Mouse (Mus musculus) CH12.LX (cell line): ENCODE measurements around the gene Muc4. TPM values are rescaled to one million over a fixed set of nuclear protein-coding genes. Genes with fewer than 3 reads are reported as not detected.
A peak's percentile ranks its signal among the peaks of the same experiment; 100 is the strongest.

Source experiments
- DNase-seq: peaks from one replicate; pipeline ENCODE4 v3.0.0-alpha.2; 2013; ENCODE audit errors: extremely low read depth
- H3K27ac ChIP-seq: 2 replicates; pipeline ENCODE4 v1.5.1; 2012; ENCODE audit warnings: low read depth, mild to moderate bottlenecking, control low read depth, moderate library complexity; ENCODE audit not compliant: insufficient read depth
- H3K27me3 ChIP-seq: replicated peaks from 2 replicates; pipeline ENCODE3; 2012; ENCODE audit warnings: inconsistent platforms
- H3K36me3 ChIP-seq, 2 experiments: replicated peaks in 1 of 2; 2 replicates each; pipeline versions ENCODE3 to v1.6.1; 2012; ENCODE audit warnings: inconsistent platforms in 1 of 2, low read length in 1 of 2, mild to moderate bottlenecking in 1 of 2, mixed read lengths in 1 of 2, moderate library complexity in 1 of 2; ENCODE audit not compliant: control insufficient read depth in 1 of 2, insufficient read depth in 1 of 2
- H3K4me1 ChIP-seq, 2 experiments: 2 replicates each; pipeline ENCODE4 v1.6.1; 2012; ENCODE audit warnings: inconsistent platforms in 1 of 2, moderate library complexity in 1 of 2; ENCODE audit not compliant: insufficient read depth in 2 of 2, control insufficient read depth in 1 of 2
- H3K4me2 ChIP-seq: 2 replicates; pipeline ENCODE4 v1.6.1; 2012; ENCODE audit warnings: low read depth, mild to moderate bottlenecking, control low read depth; ENCODE audit not compliant: poor library complexity, insufficient read depth, severe bottlenecking
- H3K4me3 ChIP-seq, 3 experiments: fragments of 150-350 bp in 1 of 3; sonication (generic) in 1 of 3; replicated peaks in 1 of 3; 2 replicates each; pipeline versions ENCODE3 to v1.5.1; 2011 to 2012; ENCODE audit warnings: low read depth in 2 of 3, low read length in 2 of 3, mild to moderate bottlenecking in 2 of 3, moderate library complexity in 2 of 3, control low read depth in 1 of 3, improper control_type of control experiment in 1 of 3, inconsistent platforms in 1 of 3, mixed read lengths in 1 of 3; ENCODE audit not compliant: poor library complexity in 1 of 3
- H3K79me2 ChIP-seq: replicated peaks from 2 replicates; pipeline ENCODE4 v1.6.1; 2012; ENCODE audit warnings: mild to moderate bottlenecking, moderate library complexity; ENCODE audit not compliant: control insufficient read depth, poor library complexity, insufficient read depth, severe bottlenecking; ENCODE audit errors: extremely low read depth
- H3K9ac ChIP-seq: 2 replicates; pipeline ENCODE4 v1.6.1; 2012; ENCODE audit warnings: low read depth, mild to moderate bottlenecking, control low read depth, moderate library complexity; ENCODE audit not compliant: insufficient read depth
- H3K9me3 ChIP-seq: replicated peaks from 2 replicates; pipeline ENCODE3; 2012; ENCODE audit warnings: low read length, inconsistent platforms, mixed read lengths
- CHD1 ChIP-seq: IDR thresholded peaks from 2 replicates; pipeline ENCODE4 v1.6.1; 2012; ENCODE audit warnings: low read depth, low read length, improper control_type of control experiment, inconsistent platforms
- CHD2 ChIP-seq: IDR thresholded peaks from 2 replicates; pipeline ENCODE4 v1.6.1; 2011; ENCODE audit warnings: low read length, improper control_type of control experiment
- CTCF ChIP-seq, 2 experiments: IDR thresholded peaks in 1 of 2; conservative IDR thresholded peaks in 1 of 2; 2 replicates each; pipeline ENCODE4 v1.5.1; 2011 to 2012; ENCODE audit warnings: low read depth in 2 of 2, low read length in 2 of 2, improper control_type of control experiment in 1 of 2, inconsistent platforms in 1 of 2, mild to moderate bottlenecking in 1 of 2, moderate library complexity in 1 of 2
- E2F4 ChIP-seq: IDR thresholded peaks from 2 replicates; pipeline ENCODE4 v1.6.1; 2011; ENCODE audit warnings: low read depth, low read length, improper control_type of control experiment; ENCODE audit not compliant: insufficient replicate concordance
- ETS1 ChIP-seq: conservative IDR thresholded peaks from 2 replicates; pipeline ENCODE4 v1.6.1; 2012; ENCODE audit warnings: low read depth, mild to moderate bottlenecking, inconsistent platforms, low read length, improper control_type of control experiment, moderate library complexity
- GABPA ChIP-seq: IDR thresholded peaks from 2 replicates; pipeline ENCODE4 v1.6.1; 2012; ENCODE audit warnings: low read depth, low read length, improper control_type of control experiment, inconsistent platforms; ENCODE audit not compliant: insufficient replicate concordance
- IRF4 ChIP-seq: IDR thresholded peaks from 2 replicates; pipeline ENCODE4 v1.6.1; 2014; ENCODE audit warnings: low read depth, mild to moderate bottlenecking, inconsistent platforms, low read length, improper control_type of control experiment
- MAZ ChIP-seq: IDR thresholded peaks from 2 replicates; pipeline ENCODE4 v1.6.1; 2012; ENCODE audit warnings: low read depth, mild to moderate bottlenecking, inconsistent platforms, low read length, improper control_type of control experiment, moderate library complexity
- MEF2A ChIP-seq: IDR thresholded peaks from 2 replicates; pipeline ENCODE4 v1.6.1; 2014; ENCODE audit warnings: low read depth, mild to moderate bottlenecking, inconsistent platforms, low read length, improper control_type of control experiment, borderline replicate concordance
- MXI1 ChIP-seq: IDR thresholded peaks from 2 replicates; pipeline ENCODE4 v1.6.1; 2011; ENCODE audit warnings: mild to moderate bottlenecking, low read depth, low read length, improper control_type of control experiment
- MYC ChIP-seq: IDR thresholded peaks from 2 replicates; pipeline ENCODE4 v1.6.1; 2011; ENCODE audit warnings: low read depth, mild to moderate bottlenecking, improper control_type of control experiment, low read length
- NELFE ChIP-seq: IDR thresholded peaks from 2 replicates; pipeline ENCODE4 v1.6.1; 2011; ENCODE audit warnings: low read depth, low read length, improper control_type of control experiment
- PAX5 ChIP-seq: IDR thresholded peaks from 2 replicates; pipeline ENCODE4 v1.6.1; 2012; ENCODE audit warnings: low read length, inconsistent platforms, mixed read lengths
- RAD21 ChIP-seq: IDR thresholded peaks from 2 replicates; pipeline ENCODE4 v1.6.1; 2011; ENCODE audit warnings: low read depth, mild to moderate bottlenecking, low read length, improper control_type of control experiment, moderate library complexity
- SIN3A ChIP-seq: IDR thresholded peaks from 2 replicates; pipeline ENCODE4 v1.6.1; 2012; ENCODE audit warnings: low read length, improper control_type of control experiment, inconsistent platforms
- SMC3 ChIP-seq: IDR thresholded peaks from 2 replicates; pipeline ENCODE4 v1.6.1; 2011; ENCODE audit warnings: low read depth, low read length, improper control_type of control experiment
- ZMIZ1 ChIP-seq: IDR thresholded peaks from 2 replicates; pipeline ENCODE4 v1.6.1; 2012; ENCODE audit warnings: low read depth, mild to moderate bottlenecking, inconsistent platforms, low read length, improper control_type of control experiment
- dilution Hi-C: fragments of 300-500 bp; cut with MboI; formaldehyde crosslinking; loops from 2 replicates; pipeline ENCODE4 v1.14.3; 2020; ENCODE audit warnings: low sequenced_read_pairs; ENCODE audit not compliant: extremely low pct_unique_long_range_greater_than_20kb, extremely low pct_ligation_motif_present
- in situ Hi-C: fragments of 300-500 bp; cut with MboI; formaldehyde crosslinking; loops from 3 replicates; pipeline ENCODE4 v1.14.3; 2019; ENCODE audit warnings: low sequenced_read_pairs, low pct_ligation_motif_present, low pct_unique_long_range_greater_than_20kb, mixed read lengths
- polyA plus RNA-seq: library from polyadenylated mRNA; unstranded; fragments of >175 nt; gene quantifications from 2 replicates; pipeline ENCODE4 v1.2.1, GENCODE M21; 2012; ENCODE audit warnings: low read depth; ENCODE audit not compliant: insufficient read length
- total RNA-seq, 2 experiments: library from RNA; depleted of rRNA; stranded (reverse); fragments of 300-350 nt in 1 of 2; fragments of >200 nt in 1 of 2; gene quantifications; 2 replicates each; pipeline ENCODE4 v1.2.3; 2012 to 2014

Gene Muc4
- total and polyA plus RNA-seq, 3 experiments, result 0.09 to 0.51 (median 0.34) TPM

GRCm38 (mm10) chr16:32687221-32687620 is 48.5 kb upstream of the Muc4 start:
- peaks cover 3 to 24% of the 10 kb centered on the region in 2 experiments; a peak in 3 of 4 replicates for H3K4me1 ChIP-seq
- DNase-seq, result no peak

GRCm38 (mm10) chr16:32688770-32689169 is 46.9 kb upstream of the Muc4 start:
- TF ChIP-seq ETS1 (peak; percentile 42), E2F4 (no peak), MAZ (no peak), CHD2 (no peak), MYC (no peak), RAD21 (no peak)
- peaks cover 0 to 1% of the 10 kb centered on the region in 2 experiments for H3K36me3 ChIP-seq
- no peak overlapping the region for H3K27ac ChIP-seq
- no peak overlapping the region for H3K4me3 ChIP-seq
- in situ Hi-C loops, result loop anchor here (5.0 kb wide), 1 partner anchor 36 kb away; no protein-coding TSS in a partner anchor
- no peak overlapping the region for H3K9ac ChIP-seq
- no peaks in the 10 kb centered on the region for H3K79me2 ChIP-seq
- H3K4me1 ChIP-seq, result peaks cover 0 to 21% of the 10 kb centered on the region in 2 experiments; a peak in 2 of 4 replicates
- dilution Hi-C loops, result no loop called here
- DNase-seq, result no peak
- H3K27me3 ChIP-seq, result no peaks in the 10 kb centered on the region
- H3K4me2 ChIP-seq, result no peak overlapping the region
- H3K9me3 ChIP-seq, result no peaks in the 10 kb centered on the region

More at GRCm38 (mm10) chr16:32687221-32687620, 48.5 kb upstream of the Muc4 start:
- Histone ChIP-seq H3K36me3 (peaks cover 7 to 16% of the 10 kb centered on the region in 2 experiments), H3K79me2 (no peaks in the 10 kb centered on the region), H3K27me3 (no peaks in the 10 kb centered on the region), H3K9me3 (no peaks in the 10 kb centered on the region), H3K9ac (no peak overlapping the region), H3K4me2 (no peak overlapping the region), H3K27ac (no peak overlapping the region), H3K4me3 (no peak overlapping the region)
- no peak for TF ChIP-seq SIN3A
- no peak for TF ChIP-seq MXI1
- no peak for TF ChIP-seq MYC
- no peak for TF ChIP-seq IRF4
- no peak for TF ChIP-seq MEF2A
- TF ChIP-seq ZMIZ1, result no peak
- TF ChIP-seq CHD2, result no peak
- no peak for TF ChIP-seq NELFE
- peak in 1 of 2 experiments; percentile 39; a peak in 2 of 4 replicates for TF ChIP-seq CTCF (conservative IDR thresholded peaks at IDR 0.05 in 1 of 2, IDR thresholded peaks at IDR 0.05 in 1 of 2; ENCODE audit: low read depth in 2 of 2, low read length in 2 of 2)
- TF ChIP-seq SMC3, result peak; percentile 35
- TF ChIP-seq E2F4, result no peak
- TF ChIP-seq PAX5, result no peak
- TF ChIP-seq CHD1, result no peak
- no peak for TF ChIP-seq GABPA
- in situ Hi-C loops (loop anchor here (5.0 kb wide), 1 partner anchor 35 kb away; no protein-coding TSS in a partner anchor), dilution Hi-C loops (no loop called here)
